Mouse (Mus musculus) 3134 (cell line): ENCODE measurements around the gene Arhgef6.

Source experiments
- DNase-seq: peaks from one replicate; pipeline ENCODE4 v3.0.0-alpha.2; 2011; ENCODE audit warnings: low spot score; ENCODE audit not compliant: insufficient read length; ENCODE audit errors: extremely low read depth

The Arhgef6 gene

GRCm38 (mm10) chrX:57338371-57339211 is at the start of gene Arhgef6:
Arhgef6 (minus strand) TSS chrX:57338729.
- no peak for DNase-seq

GRCm38 (mm10) chrX:57380915-57381314 is 42.4 kb upstream of the Arhgef6 start:
- no peak for DNase-seq

GRCm38 (mm10) chrX:57378579-57378978 is 40.0 kb upstream of the Arhgef6 start:
- DNase-seq, result no peak

- DNase-seq, result no peak
These were observed 38.6 kb upstream of the Arhgef6 start for GRCm38 (mm10) chrX:57377096-57377495.

GRCm38 (mm10) chrX:57374029-57374428 is 35.5 kb upstream of the Arhgef6 start:
- DNase-seq, result no peak

GRCm38 (mm10) chrX:57373543-57373942 is 35.0 kb upstream of the Arhgef6 start:
- DNase-seq, result no peak

GRCm38 (mm10) chrX:57372965-57373364 is 34.4 kb upstream of the Arhgef6 start:
- DNase-seq, result no peak

GRCm38 (mm10) chrX:57364891-57365569 is 26.5 kb upstream of the Arhgef6 start:
- no peak for DNase-seq

- no peak for DNase-seq
These were observed 20.8 kb upstream of the Arhgef6 start for GRCm38 (mm10) chrX:57359316-57359715.

- DNase-seq, result no peak
These were observed 691 bp upstream of the Arhgef6 start for GRCm38 (mm10) chrX:57339220-57339619.

- DNase-seq, result no peak
These were observed 947 bp downstream of the Arhgef6 start for GRCm38 (mm10) chrX:57337582-57337981.

GRCm38 (mm10) chrX:57336958-57337357 is 1.6 kb downstream of the Arhgef6 start:
- DNase-seq, result no peak

- no peak for DNase-seq
These were observed 3.2 kb downstream of the Arhgef6 start for GRCm38 (mm10) chrX:57335313-57335712.

- DNase-seq, result no peak
These were observed 10.7 kb downstream of the Arhgef6 start for GRCm38 (mm10) chrX:57327668-57328338.

GRCm38 (mm10) chrX:57326487-57327221 is 11.9 kb downstream of the Arhgef6 start:
- no peak for DNase-seq

GRCm38 (mm10) chrX:57325861-57326461 is 12.6 kb downstream of the Arhgef6 start:
- DNase-seq, result no peak

GRCm38 (mm10) chrX:57324891-57325290 is 13.6 kb downstream of the Arhgef6 start:
- no peak for DNase-seq

GRCm38 (mm10) chrX:57312066-57312465 is 26.5 kb downstream of the Arhgef6 start:
- DNase-seq, result no peak

- no peak for DNase-seq
These were observed 28.5 kb downstream of the Arhgef6 start for GRCm38 (mm10) chrX:57309993-57310392.

- DNase-seq, result no peak
These were observed 31.8 kb downstream of the Arhgef6 start for GRCm38 (mm10) chrX:57306747-57307146.
